Mouse (Mus musculus) kidney, embryonic 15.5 days (tissue): ENCODE data around the gene Hist1h3f. TPM values are rescaled to one million over a fixed set of nuclear protein-coding genes. Genes with fewer than 3 reads are reported as not detected.

Experiments
- ATAC-seq: fragments of 200-750 bp; cut with Nextera tagmentation; replicated peaks from 2 replicates; pipeline ENCODE4 v1.8.0; 2017; ENCODE audit warnings: moderate TSS enrichment; ENCODE audit not compliant: low FRiP score
- H3K27ac ChIP-seq: fragments of 300-500 bp; sonication (generic); 2 replicates; pipeline ENCODE4 v1.5.1; 2015; ENCODE audit warnings: mild to moderate bottlenecking, inconsistent platforms
- H3K27me3 ChIP-seq: fragments of 300-500 bp; sonication (generic); 2 replicates; pipeline ENCODE4 v1.6.1; 2015; ENCODE audit warnings: inconsistent platforms
- H3K36me3 ChIP-seq: fragments of 300-500 bp; sonication (generic); 2 replicates; pipeline ENCODE4 v1.6.1; 2015; ENCODE audit warnings: inconsistent platforms
- H3K4me1 ChIP-seq: fragments of 300-500 bp; sonication (generic); 2 replicates; pipeline ENCODE4 v1.6.1; 2015; ENCODE audit warnings: inconsistent platforms
- H3K4me2 ChIP-seq: fragments of 300-500 bp; sonication (generic); 2 replicates; pipeline ENCODE4 v1.6.1; 2015; ENCODE audit warnings: moderate library complexity, mild to moderate bottlenecking, inconsistent platforms
- H3K4me3 ChIP-seq: fragments of 300-500 bp; sonication (generic); replicated peaks from 2 replicates; pipeline ENCODE4 v1.5.1; 2015; ENCODE audit warnings: mild to moderate bottlenecking, inconsistent platforms
- H3K9ac ChIP-seq: fragments of 300-500 bp; sonication (generic); 2 replicates; pipeline ENCODE4 v1.6.1; 2015; ENCODE audit warnings: mild to moderate bottlenecking, inconsistent platforms
- H3K9me3 ChIP-seq: fragments of 300-500 bp; sonication (generic); replicated peaks from 2 replicates; pipeline ENCODE4 v1.6.1; 2016; ENCODE audit warnings: inconsistent platforms
- WGBS: fragments of 180-500 bp; shearing (Covaris S2); methylation state at CpG from one replicate; pipeline ENCODE4 v1.1.7; 2015; ENCODE audit warnings: mixed read lengths; 5-methylcytosine and 5-hydroxymethylcytosine counted together
- polyA plus RNA-seq: library from polyadenylated mRNA; unstranded; fragments of >200 nt; fragmentation: Nextera tagmentation; extraction: Ambion mirVana; gene quantifications from 2 replicates; pipeline ENCODE4 v1.2.1, GENCODE M21; 2015

Gene Hist1h3f
- polyA plus RNA-seq, 1 experiment from 2014 or later: 1.3 TPM

DNA sequence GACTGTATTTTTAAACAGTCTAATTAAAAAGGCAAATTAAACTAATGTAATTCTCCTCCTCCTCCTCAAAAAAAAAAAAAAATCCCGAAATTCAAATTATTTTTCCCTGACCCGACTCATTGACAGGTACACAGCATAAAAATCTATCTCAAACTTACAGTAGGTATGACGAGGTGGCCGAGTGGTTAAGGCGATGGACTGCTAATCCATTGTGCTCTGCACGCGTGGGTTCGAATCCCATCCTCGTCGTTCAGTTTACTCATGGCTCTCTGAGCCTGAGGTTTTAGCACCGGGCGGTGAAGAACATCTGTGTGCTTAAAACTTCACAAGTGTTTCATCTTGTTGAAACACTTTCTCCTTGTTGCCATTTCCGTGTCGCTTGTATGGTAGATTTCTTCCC is 22.1 kb upstream of the Hist1h3f start:
- no peak for ATAC-seq
- H3K4me2 ChIP-seq: peak overlapping the region; percentile 44
- no peak overlapping the region for H3K9ac ChIP-seq
- H3K36me3 ChIP-seq: no peaks in the 10 kb centered on the region
- no peaks in the 10 kb centered on the region for H3K27me3 ChIP-seq
- peak overlapping the region; percentile 10 for H3K4me3 ChIP-seq
- H3K9me3 ChIP-seq: no peaks in the 10 kb centered on the region
- H3K4me1 ChIP-seq: peaks cover 14% of the 10 kb centered on the region; the same call in 1 of the 2 replicates
- under 1% methylated on average over 14 of the region's 14 CpGs for WGBS
- no peak overlapping the region for H3K27ac ChIP-seq

DNA sequence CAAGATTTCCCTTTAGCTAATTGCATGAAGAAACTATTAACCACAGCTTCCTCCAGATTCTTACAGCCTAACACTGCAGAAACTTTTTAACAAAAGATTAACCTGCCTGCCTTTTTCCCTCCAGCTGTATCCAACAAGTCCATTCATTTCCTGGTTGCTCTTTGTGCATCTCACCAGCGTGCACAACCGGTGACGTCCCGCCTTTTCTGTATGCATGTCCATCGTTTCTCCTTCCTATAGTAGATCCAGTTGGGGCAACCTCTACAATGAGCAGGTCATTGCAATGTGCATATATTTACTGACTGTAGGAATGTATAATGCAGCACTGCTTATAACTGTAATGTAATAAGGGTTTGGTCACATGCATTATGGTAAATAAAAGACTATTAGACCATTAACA is 19.9 kb upstream of the Hist1h3f start:
- ATAC-seq: no peak
- 54% methylated on average over 5 of the region's 5 CpGs for WGBS
- no peak overlapping the region for H3K4me2 ChIP-seq

DNA sequence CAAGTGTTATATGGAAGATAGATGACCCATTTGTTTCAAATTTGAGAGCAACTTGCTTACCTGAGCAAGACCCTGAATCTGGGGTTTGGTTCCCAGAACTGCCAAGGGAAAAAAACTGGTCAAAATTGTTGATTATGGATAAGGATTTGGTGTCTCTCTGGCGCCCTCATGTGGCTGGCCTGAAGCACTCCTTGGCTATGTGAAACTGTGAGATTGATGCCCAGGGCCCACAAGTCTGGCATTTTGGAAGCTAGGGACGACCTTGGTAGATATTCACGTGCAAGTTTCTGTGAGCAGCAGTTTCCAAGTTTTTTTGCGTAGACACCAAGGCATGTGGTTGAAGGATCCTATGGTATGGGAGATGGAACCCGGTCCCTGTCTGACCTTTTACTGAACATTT is 19.2 kb upstream of the Hist1h3f start:
- Histone ChIP-seq H3K27ac (no peak overlapping the region), H3K27me3 (no peaks in the 10 kb centered on the region)
- ATAC-seq: no peak

More for the DNA sequence above, 19.9 kb upstream of the Hist1h3f start:
- no peak overlapping the region for H3K27ac ChIP-seq
- no peaks in the 10 kb centered on the region for H3K36me3 ChIP-seq
- no peak overlapping the region for H3K4me3 ChIP-seq
- no peaks in the 10 kb centered on the region for H3K9me3 ChIP-seq
- no peak overlapping the region for H3K9ac ChIP-seq
- no peaks in the 10 kb centered on the region for H3K27me3 ChIP-seq
- H3K4me1 ChIP-seq: peaks cover 22% of the 10 kb centered on the region

DNA sequence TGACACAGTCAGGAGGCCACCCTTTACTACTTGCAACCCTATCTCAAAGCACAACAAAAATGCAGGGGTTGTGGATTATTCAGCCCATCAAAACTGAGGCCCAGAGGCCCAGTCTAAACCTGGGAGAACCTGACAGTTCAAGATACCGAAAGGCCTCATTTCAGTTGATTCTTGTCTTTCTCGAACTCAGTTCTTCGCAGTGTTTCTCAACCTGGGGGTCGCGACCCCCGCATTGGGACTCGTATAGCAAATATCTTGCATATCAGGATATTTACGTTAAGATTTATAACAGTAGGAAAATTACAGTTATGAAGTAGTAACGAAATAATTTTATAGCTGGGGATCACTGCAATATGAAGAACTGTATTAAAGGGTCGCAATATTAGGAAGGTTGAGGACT is 18.0 kb upstream of the Hist1h3f start:
- under 1% methylated on average over 10 of the region's 10 CpGs for WGBS
- Histone ChIP-seq H3K27ac (no peak overlapping the region), H3K4me3 (peak overlapping the region; percentile 45), H3K36me3 (no peaks in the 10 kb centered on the region), H3K9me3 (no peaks in the 10 kb centered on the region), H3K4me1 (peaks cover 22% of the 10 kb centered on the region), H3K4me2 (peak overlapping the region; percentile 61), H3K27me3 (no peaks in the 10 kb centered on the region), H3K9ac (peak overlapping the region; percentile 18; the same call in 1 of the 2 replicates)
- ATAC-seq: no peak

More for the DNA sequence above, 19.2 kb upstream of the Hist1h3f start:
- H3K36me3 ChIP-seq: no peaks in the 10 kb centered on the region
- peak overlapping the region; percentile 20 for H3K4me2 ChIP-seq
- H3K4me1 ChIP-seq: peaks cover 25% of the 10 kb centered on the region
- 9% methylated on average over 5 of the region's 5 CpGs for WGBS
- no peaks in the 10 kb centered on the region for H3K9me3 ChIP-seq
- H3K4me3 ChIP-seq: no peak overlapping the region
- H3K9ac ChIP-seq: no peak overlapping the region

DNA sequence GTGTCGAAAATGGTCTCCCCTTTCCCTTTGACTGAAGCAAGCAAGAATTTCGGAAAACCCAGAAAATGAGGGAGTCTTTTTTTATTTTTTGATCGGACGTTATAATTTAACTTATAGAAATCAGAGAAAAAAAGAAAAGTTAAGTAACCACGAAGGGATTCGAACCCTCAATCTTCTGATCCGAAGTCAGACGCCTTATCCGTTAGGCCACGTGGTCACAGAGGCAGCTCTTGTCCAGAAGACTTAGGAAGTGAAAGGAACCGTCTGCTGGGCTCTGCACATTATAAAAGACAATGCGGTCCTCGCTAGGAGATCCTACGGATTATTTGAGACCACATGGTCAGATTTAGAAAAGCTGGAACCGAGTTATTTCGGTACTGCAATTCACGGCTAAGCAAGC is 17.5 kb upstream of the Hist1h3f start:
- H3K36me3 ChIP-seq: no peaks in the 10 kb centered on the region

DNA sequence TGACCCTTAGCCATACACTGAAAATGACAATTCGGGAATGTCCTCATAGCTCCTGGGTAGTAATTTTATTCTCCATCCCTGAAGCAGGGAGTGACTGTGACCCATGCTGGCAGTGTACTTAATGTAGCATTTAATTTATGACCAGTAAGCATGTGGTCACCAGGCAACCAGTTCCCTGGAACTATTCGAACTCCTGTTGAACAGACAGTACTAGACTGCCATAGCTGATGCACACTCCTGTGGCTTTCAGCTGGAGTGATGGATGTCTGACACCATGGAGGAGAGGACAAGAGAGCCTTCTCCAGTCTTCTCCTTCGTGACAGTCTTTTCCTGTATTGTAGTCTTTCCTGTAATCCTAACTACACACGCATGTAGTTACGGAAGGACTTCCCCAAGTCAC is 14.8 kb upstream of the Hist1h3f start:
- peak; percentile 24 for ATAC-seq
- Histone ChIP-seq H3K9me3 (no peaks in the 10 kb centered on the region), H3K4me1 (peaks cover 35% of the 10 kb centered on the region), H3K27me3 (no peaks in the 10 kb centered on the region), H3K4me2 (peak overlapping the region; percentile 58), H3K36me3 (no peaks in the 10 kb centered on the region), H3K4me3 (no peak overlapping the region), H3K9ac (no peak overlapping the region), H3K27ac (peak overlapping the region; percentile 49; the same call in 1 of the 2 replicates)
- WGBS: 37% methylated on average over 5 of the region's 5 CpGs

More for the DNA sequence above, 17.5 kb upstream of the Hist1h3f start:
- peak overlapping the region; percentile 45 for H3K4me3 ChIP-seq
- H3K27me3 ChIP-seq: no peaks in the 10 kb centered on the region
- ATAC-seq: peak; percentile 30; the same call in 1 of the 2 replicates
- H3K27ac ChIP-seq: peak overlapping the region; percentile 66
- WGBS: under 1% methylated on average over 17 of the region's 17 CpGs
- H3K4me2 ChIP-seq: peak overlapping the region; percentile 61
- H3K9ac ChIP-seq: peak overlapping the region; percentile 18; the same call in 1 of the 2 replicates
- peaks cover 22% of the 10 kb centered on the region for H3K4me1 ChIP-seq
- H3K9me3 ChIP-seq: no peaks in the 10 kb centered on the region

DNA sequence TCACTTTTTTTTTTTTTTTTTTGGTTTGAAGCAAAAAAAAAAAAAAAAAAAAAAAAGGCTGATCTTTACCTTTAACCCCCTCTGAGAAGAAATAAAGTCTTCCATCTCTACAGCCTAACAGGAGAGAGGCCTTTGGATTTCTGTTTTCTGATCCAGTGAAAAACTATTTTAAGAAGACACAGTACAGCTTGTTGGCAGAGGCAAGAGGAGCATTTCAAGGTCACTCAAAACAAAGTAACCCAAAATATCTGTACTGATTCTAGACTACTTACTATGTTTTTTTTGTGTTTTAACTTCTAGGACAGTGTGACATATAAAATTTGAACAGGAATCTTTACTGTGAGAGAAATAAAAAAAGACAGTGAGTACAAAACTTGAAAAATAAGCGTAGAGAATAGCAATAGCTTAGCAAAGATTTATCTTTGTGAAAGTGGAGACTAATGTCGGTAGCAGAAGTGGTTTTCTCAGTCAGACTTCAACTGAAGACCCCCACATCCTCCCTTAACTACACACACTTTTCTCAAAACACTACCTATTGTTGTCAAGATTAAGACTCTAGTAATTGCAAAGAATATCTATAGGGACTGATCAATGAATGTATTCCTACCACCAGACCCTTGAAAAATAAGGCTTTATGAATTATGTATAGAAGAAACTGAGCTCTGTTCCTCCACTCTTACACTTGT is 14.2 kb upstream of the Hist1h3f start:
- Histone ChIP-seq H3K27me3 (no peaks in the 10 kb centered on the region), H3K4me2 (peak overlapping the region; percentile 58), H3K4me3 (peak overlapping the region; percentile 56), H3K36me3 (no peaks in the 10 kb centered on the region), H3K27ac (peak overlapping the region; percentile 98), H3K9ac (peak overlapping the region; percentile 66), H3K4me1 (peaks cover 36% of the 10 kb centered on the region), H3K9me3 (no peaks in the 10 kb centered on the region)
- WGBS: 15% methylated on average over 2 of the region's 2 CpGs
- ATAC-seq: no peak

DNA sequence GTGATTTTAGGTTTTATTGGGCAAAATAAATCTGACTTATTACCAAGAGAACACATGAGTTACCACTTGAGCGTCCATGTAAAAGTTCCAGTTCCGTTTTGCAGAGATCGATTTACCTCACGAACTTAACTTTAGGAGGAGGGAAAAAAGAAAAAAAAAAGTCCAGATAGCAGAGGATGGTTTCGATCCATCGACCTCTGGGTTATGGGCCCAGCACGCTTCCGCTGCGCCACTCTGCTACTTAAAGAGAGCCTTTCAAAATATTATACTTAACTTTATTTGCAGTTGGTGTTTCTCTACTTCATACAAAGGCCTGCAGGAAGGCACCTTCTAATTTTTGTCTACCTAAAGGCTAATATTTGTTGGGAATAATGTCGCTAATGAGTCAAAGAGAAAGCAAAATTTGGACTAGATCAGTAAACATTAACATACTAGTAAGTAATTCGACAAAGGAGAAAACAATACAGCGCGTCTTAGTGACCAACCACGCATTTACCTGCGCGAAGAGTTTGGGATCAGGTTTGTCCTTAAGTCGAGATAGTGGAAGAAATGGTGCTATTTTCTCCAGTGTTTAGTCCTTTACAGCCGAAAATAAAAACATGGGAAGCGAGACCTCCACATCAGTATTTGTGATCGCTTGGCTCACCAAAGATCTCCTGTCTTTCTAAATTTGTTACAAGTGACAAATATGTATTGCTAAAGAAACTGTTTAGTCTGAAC is 13.5 kb upstream of the Hist1h3f start:
- Histone ChIP-seq H3K27ac (peak overlapping the region; percentile 98), H3K9ac (peak overlapping the region; percentile 66), H3K9me3 (no peaks in the 10 kb centered on the region), H3K4me3 (peak overlapping the region; percentile 56), H3K27me3 (no peaks in the 10 kb centered on the region), H3K36me3 (no peaks in the 10 kb centered on the region), H3K4me1 (peaks cover 35% of the 10 kb centered on the region), H3K4me2 (peak overlapping the region; percentile 58)
- under 1% methylated on average over 20 of the region's 20 CpGs for WGBS
- ATAC-seq: no peak

DNA sequence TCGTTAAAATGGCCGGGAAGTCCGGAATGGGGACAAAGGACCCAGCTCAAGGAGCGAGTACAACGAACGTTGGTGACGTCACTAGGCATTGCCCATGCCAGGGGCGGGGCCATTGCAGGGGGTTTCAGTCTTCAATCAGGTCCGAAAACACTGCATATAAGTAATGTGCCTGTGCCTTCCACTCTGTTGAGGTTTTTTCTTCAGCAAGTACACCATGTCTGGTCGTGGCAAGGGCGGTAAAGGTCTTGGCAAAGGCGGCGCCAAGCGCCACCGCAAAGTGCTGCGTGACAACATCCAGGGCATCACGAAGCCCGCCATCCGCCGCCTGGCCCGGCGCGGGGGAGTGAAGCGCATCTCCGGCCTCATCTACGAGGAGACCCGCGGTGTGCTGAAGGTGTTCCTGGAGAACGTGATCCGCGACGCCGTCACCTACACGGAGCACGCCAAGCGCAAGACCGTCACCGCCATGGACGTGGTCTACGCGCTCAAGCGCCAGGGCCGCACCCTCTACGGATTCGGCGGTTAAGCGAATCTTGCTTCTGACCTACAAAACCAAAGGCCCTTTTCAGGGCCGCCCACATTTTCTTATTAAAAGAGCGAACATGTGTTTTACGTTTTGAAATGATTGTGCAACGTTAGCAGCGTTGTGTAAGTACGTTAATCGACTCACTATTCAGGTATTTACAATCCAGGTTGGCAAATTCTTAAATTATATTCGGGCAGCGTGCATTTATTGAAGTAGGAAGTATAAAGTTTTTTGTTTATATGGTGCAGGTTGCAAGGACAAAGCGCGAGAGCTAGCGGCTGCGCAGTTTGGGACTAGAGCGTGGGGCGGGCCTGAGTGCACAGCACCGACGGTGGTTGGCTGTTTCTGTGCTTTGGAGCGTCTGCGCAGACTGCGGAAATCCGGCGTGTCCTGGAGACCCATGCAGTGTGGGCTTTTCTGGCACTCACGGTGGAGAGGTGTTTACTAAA is 12.7 kb upstream of the Hist1h3f start, which contains the start of gene Hist1h4h:
Hist1h4h (plus strand) TSS at position 150 of the 975 bp plus-strand sequence.
- H3K4me1 ChIP-seq: peaks cover 34% of the 10 kb centered on the region
- ATAC-seq: peak; percentile 76
- no peaks in the 10 kb centered on the region for H3K27me3 ChIP-seq
- no peaks in the 10 kb centered on the region for H3K36me3 ChIP-seq
- no peaks in the 10 kb centered on the region for H3K9me3 ChIP-seq
- peak within 1 kb of the TSS; percentile 66 for H3K9ac ChIP-seq
- peak within 1 kb of the TSS; percentile 56 for H3K4me3 ChIP-seq
- H3K27ac ChIP-seq: peak within 1 kb of the TSS; percentile 98
- peak within 1 kb of the TSS; percentile 58 for H3K4me2 ChIP-seq
- under 1% methylated on average over 61 of the region's 70 CpGs for WGBS

DNA sequence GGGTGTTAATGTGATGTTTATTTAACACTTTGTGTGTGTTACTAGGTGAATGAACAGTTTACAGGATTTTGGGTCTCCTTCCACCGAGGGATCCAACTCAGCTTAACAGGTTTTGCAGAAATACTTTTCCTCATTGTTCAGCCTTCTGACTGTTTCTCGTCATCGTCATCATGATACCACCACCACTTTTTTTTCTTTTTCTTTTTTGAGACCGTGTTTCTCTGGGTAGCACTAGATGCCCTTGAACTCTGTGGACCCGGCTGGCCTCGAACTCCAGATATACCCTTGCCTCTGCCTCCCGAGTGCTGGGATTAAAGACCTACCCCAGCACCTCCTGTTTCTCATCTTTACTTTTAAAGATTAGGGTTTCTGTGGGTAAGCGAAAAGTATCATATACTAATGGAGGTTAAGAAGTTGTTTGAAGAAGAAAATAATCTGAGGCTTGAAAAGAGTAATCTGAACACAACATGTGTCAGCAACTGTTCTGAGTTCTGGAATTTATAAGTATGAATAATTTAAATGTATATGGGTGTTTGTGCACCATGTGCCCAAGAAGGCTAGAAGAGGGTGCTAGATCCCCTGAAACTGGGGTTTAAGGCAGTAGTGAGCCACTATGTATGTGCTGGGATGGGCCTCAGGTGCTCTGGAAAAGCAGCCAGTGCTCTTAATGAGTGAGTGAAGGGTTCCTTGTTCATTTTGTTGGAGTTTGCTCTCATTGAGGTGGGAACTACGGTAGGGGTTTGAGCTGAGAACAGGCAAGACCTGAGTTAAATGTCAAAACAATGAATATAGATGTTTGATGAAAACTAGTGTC is 11.4 kb upstream of the Hist1h3f start:
- 24% methylated on average over 9 of the region's 9 CpGs for WGBS
- no peaks in the 10 kb centered on the region for H3K9me3 ChIP-seq
- no peaks in the 10 kb centered on the region for H3K27me3 ChIP-seq
- H3K36me3 ChIP-seq: no peaks in the 10 kb centered on the region
- ATAC-seq: no peak
- H3K9ac ChIP-seq: peak overlapping the region; percentile 47
- peak overlapping the region; percentile 98 for H3K27ac ChIP-seq
- peak overlapping the region; percentile 58 for H3K4me2 ChIP-seq
- H3K4me3 ChIP-seq: peak overlapping the region; percentile 56
- H3K4me1 ChIP-seq: peaks cover 46% of the 10 kb centered on the region
